Mouse (Mus musculus): ENCODE data around the gene Foxc2.

Gene Foxc2

DNA sequence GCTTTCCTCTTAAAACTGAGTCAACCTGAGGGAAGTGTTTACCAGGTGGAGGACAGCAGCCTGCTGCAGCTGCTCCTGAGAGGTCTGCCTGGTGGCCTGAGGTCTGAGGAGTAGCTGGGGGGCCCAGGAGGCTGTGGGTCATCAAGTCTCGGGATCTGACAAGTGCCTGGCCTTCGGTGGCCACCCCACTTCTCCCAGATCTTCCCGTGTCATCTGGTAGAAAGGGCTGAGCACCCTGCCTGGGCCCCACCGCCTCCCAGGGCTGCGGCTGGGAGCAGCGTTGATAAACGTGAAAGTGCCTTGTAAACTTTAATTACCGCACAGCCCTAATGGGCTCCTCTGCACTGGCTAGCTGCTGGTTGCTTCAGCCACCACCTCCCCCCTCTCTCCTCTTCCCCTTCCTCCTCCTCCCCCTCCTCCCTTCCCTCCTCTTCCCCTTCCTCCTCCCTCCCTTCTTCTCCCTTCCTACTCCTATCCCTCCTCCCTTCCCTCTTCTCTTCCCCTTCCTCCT, 32.7 kb downstream of the Foxc2 start:
- DNase-seq (ENCODE audit: low read depth, low spot score): no peak

DNA sequence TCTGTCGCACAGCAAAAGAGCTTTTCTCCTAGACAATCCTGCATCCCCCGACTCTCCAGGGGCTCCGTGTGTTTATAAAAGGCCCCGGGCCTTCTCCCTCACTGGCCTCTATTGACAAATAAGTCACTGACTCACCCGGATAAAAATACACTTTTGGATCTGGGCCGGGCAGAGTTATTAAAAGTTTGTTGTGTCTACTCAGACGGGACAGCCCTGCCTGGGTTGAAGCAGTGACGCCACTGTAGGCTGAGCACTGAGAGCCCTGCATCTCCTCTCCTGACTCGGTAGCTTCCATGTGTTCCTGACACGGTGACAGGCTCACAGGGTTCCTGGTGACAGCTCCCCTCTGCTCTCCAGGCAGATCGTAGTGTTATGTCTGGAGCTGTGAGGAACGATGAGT, 36.4 kb downstream of the Foxc2 start:
- DNase-seq (ENCODE audit: low read depth, low spot score): no peak

DNA sequence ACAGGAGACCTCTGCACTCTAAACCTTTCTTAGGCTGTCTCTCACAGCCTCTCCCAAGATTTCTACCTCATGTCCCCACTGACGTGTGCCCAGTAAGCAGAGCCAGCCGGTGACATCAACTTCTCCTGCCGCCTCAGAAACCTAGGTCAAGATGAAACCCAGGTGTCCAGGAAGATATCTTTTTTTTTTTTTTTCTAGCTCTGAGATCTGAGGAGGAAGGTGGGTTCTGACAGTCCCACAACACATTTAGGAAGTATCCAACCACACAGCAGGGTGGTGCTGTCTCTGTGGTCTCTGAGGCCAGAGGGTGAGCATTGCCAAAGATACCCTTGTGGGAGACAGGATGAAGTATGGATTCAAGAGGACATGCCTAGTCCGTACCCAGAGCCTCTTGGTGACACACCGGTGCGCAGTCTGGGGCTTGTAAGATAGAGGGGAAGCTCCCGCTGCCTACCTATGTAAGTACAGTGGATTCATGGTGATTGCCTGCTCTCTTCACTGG, 41.1 kb downstream of the Foxc2 start:
- DNase-seq (ENCODE audit: low read depth, low spot score): no peak

DNA sequence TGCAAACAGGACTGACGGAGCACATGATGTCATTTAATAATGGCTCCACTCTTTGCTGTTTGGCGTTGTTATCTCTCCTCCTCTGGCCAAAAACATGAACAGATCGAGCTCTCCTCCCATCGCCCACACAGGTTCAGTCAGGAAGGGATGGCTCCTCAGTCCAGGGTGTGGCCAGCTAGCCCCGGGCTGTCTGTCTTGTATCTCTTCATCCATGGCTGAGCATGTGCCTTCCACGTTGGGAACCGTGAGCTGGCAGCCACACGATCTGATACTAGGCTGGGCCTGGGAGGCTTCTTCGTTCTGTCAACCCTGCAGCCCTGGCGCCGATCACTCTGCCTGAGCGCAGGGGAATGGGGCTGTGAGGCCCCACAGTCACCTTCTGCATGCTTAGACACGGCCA, 42.8 kb downstream of the Foxc2 start:
- no peak for DNase-seq (ENCODE audit: low read depth, low spot score)

DNA sequence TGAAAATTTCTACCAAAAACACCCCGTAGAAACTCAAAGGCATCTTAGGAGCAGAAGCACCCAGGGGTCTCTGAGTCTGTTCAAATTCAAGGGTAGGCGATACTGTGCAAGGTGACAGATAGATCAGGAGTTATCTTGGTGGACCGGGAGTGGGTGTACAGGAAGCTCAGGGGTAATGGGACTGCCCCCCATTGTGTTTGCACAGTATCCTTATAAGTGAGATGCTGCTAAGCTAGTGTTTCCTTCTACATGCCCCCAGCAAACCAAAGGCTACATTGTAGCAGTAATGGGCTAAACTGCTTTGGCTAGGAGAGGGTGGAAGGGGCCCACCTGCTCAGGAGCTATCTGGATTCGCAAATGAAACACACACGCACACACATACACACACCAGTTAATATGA, 45.5 kb downstream of the Foxc2 start:
- no peak for DNase-seq (ENCODE audit: low read depth, low spot score)

DNA sequence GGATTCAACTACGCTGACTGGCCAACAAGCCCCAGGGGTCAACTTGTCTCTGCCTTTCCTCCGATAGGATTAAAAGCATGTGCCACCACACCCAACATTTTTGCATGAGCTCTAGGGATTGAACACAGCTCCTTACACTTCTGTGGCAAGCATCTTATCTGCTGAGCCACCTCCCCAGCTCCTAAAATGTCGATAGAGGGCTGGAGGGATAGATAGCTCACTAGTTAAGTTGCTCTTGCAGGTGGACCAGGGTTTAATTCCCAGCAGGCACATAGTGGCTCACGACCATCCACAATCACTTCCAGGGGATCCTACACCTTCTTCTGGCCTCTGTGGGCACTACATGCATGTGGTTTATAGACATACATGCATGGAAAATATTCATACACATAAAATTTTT, 46.4 kb downstream of the Foxc2 start:
- no peak for DNase-seq (ENCODE audit: low read depth, low spot score)

DNA sequence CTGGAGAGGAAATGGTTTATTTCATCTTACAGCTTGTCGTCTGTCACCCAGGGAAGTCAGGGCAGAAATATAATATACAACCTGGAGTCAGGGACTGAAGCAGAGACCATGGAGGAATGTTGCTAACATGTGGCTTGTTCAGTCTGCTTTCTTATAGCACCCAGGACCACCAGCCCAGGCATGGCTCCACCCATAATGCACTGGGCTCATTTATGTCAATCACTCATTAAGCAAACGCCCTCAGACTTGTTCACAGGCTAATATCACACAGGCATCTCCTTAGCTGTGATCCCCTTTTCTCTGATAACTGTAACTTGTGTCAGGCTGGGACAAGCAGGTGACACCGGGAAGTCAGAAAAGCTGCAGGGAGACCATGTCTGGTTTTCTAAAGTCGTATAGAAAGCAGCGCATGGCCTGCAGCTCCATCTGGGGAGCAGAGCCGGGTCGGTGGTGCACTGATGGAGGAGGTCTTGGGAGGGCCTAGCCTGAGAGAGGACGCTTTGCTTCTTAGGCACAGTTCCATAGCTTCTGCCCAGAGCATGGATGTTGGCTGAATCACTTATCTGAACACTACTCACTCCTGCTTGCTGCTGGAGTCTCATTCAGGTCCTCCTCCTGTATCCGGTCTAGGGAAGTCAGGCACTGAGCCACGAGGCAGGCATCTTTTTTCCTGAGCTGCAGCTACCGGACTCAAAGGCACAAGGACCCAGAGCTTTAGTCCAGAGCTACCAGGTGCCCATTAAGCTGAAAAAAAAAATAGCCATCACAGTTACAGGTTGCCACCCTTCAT, 47.1 kb downstream of the Foxc2 start:
- DNase-seq (ENCODE audit: low read depth, low spot score): no peak

GRCm38 (mm10) chr8:121164017-121164469, 48.1 kb downstream of the Foxc2 start:
- no peak for DNase-seq (ENCODE audit: low read depth, low spot score)

GRCm38 (mm10) chr8:121168033-121168432, 52.1 kb downstream of the Foxc2 start:
- DNase-seq (ENCODE audit: low read depth, low spot score): no peak
